Mouse (Mus musculus) thymus, postnatal 25 days (tissue): ENCODE results near the gene Rbms3.

Source experiments
- DNase-seq: peaks from one replicate; pipeline ENCODE4 v3.0.0; 2022

Rbms3 gene

GRCm38 (mm10) chr9:117091253-117092176 is 538.2 kb downstream of the Rbms3 start:
- no peak for DNase-seq

GRCm38 (mm10) chr9:117089409-117090147 is 540.1 kb downstream of the Rbms3 start:
- DNase-seq, result no peak

- no peak for DNase-seq
Measured at GRCm38 (mm10) chr9:117088309-117088708, 541.4 kb downstream of the Rbms3 start.

GRCm38 (mm10) chr9:117085706-117086105 is 544.0 kb downstream of the Rbms3 start:
- DNase-seq, result no peak

GRCm38 (mm10) chr9:117084471-117084870 is 545.2 kb downstream of the Rbms3 start:
- DNase-seq, result no peak

- DNase-seq, result no peak
Measured at GRCm38 (mm10) chr9:117079471-117079870, 550.2 kb downstream of the Rbms3 start.

GRCm38 (mm10) chr9:117077548-117077947 is 552.2 kb downstream of the Rbms3 start:
- DNase-seq, result no peak

GRCm38 (mm10) chr9:117076785-117077184 is 552.9 kb downstream of the Rbms3 start:
- no peak for DNase-seq

- DNase-seq, result no peak
Measured at GRCm38 (mm10) chr9:117072433-117073099, 557.1 kb downstream of the Rbms3 start.

GRCm38 (mm10) chr9:117070616-117071015 is 559.1 kb downstream of the Rbms3 start:
- no peak for DNase-seq

GRCm38 (mm10) chr9:117069232-117069631 is 560.5 kb downstream of the Rbms3 start:
- no peak for DNase-seq

GRCm38 (mm10) chr9:117067703-117068419 is 561.9 kb downstream of the Rbms3 start:
- no peak for DNase-seq

- no peak for DNase-seq
Measured at GRCm38 (mm10) chr9:117066502-117066901, 563.2 kb downstream of the Rbms3 start.

- DNase-seq, result no peak
Measured at GRCm38 (mm10) chr9:117065601-117066000, 564.1 kb downstream of the Rbms3 start.

- DNase-seq, result no peak
Measured at GRCm38 (mm10) chr9:117059586-117059985, 570.1 kb downstream of the Rbms3 start.

GRCm38 (mm10) chr9:117059135-117059534 is 570.6 kb downstream of the Rbms3 start:
- no peak for DNase-seq

GRCm38 (mm10) chr9:117051935-117052334 is 577.8 kb downstream of the Rbms3 start:
- DNase-seq, result no peak

- DNase-seq, result no peak
Measured at GRCm38 (mm10) chr9:117048641-117049040, 581.1 kb downstream of the Rbms3 start.

- no peak for DNase-seq
Measured at GRCm38 (mm10) chr9:117041993-117042366, 587.7 kb downstream of the Rbms3 start.

- no peak for DNase-seq
Measured at GRCm38 (mm10) chr9:117041291-117041992, 588.3 kb downstream of the Rbms3 start.

GRCm38 (mm10) chr9:117039941-117040453 is 589.7 kb downstream of the Rbms3 start:
- no peak for DNase-seq

- DNase-seq, result no peak
Measured at GRCm38 (mm10) chr9:117032690-117033089, 597.0 kb downstream of the Rbms3 start.
